Mouse (Mus musculus) megakaryocyte, embryonic 14.5 days (primary cell): ENCODE measurements at regions not wholly inside any gene's neighbourhood (a gene's known extent, or its start where the extent isn't known, plus 50 kb on each side); places are given as distances from the start of the nearest gene placed in this dataset.

Experiments used
- FLI1 ChIP-seq: IDR thresholded peaks from 2 replicates; pipeline ENCODE4 v1.6.1; 2012; ENCODE audit warnings: low read length, inconsistent platforms, mixed read lengths
- GATA1 ChIP-seq: IDR thresholded peaks from 3 replicates; pipeline ENCODE4 v1.6.1; 2012; ENCODE audit warnings: mixed read lengths, low read length, inconsistent platforms, borderline replicate concordance

GRCm38 (mm10) chr3:103470586-103471400 lies 104.2 kb upstream of the Syt6 start:
- TF ChIP-seq GATA1, result no peak
- TF ChIP-seq FLI1, result no peak
